ENCODE assay signal across 25 mouse cellular contexts in the genomic region with DNA sequence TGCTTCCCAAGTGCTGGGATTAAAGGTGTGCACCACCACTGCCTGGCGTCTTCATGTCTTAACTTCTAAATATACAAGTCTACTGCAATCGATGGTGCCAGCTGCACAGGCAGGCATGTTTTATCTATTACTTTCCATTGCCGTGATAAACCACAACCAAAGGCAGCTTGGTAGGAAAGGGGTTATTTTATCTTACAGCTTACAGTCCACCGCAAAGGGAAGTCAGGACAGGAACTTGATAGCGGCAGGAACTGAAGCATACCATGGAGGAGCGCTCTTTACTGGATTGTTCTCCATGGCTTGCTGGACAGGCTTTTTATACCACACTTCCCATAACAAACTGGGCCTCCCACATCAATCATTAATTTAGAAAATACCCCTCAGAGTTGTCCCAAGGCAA. TPM values are rescaled to one million over a fixed set of nuclear protein-coding genes. Genes with fewer than 3 reads are reported as not detected.
A peak's percentile ranks its signal among the peaks of the same experiment; 100 is the strongest.
DNase-seq lines count a peak whose midpoint lies in the region; ATAC-seq lines count a peak whose summit lies in the region.
"Had no signal": no experiment of that assay in that cellular context is flagged by ENCODE, and none has a peak within 500 bp of the region (broad histone marks: within the 10 kb centered on the region; RNA-seq: fewer than 3 reads in every experiment).

No protein-coding gene starts in this region.

- WGBS in heart, embryonic 10.5 days = 58% methylated on average over 6 of the region's 6 CpGs
- WGBS in liver, embryonic 13.5 days (ENCODE audit: insufficient replicate concordance) = 15% methylated on average over 6 of the region's 6 CpGs
- 83% methylated on average over 6 of the region's 6 CpGs for WGBS in kidney, embryonic 14.5 days
- 88% methylated on average over 6 of the region's 6 CpGs for WGBS in forebrain, embryonic 11.5 days

- H3K4me2 ChIP-seq in liver, embryonic 13.5 days = peak overlapping the region; percentile 19; the same call in 1 of the 2 replicates
- H3K4me2 ChIP-seq in kidney, embryonic 14.5 days (replicated peaks; ENCODE audit: low read depth, low read length) = no peak overlapping the region
- no peak overlapping the region for H3K4me2 ChIP-seq in forebrain, embryonic 11.5 days (ENCODE audit: low read depth, low read length, severe bottlenecking)
- H3K4me2 ChIP-seq: hindbrain, embryonic 12.5 days; limb, embryonic 15.5 days; midbrain, embryonic 13.5 days had no signal

- H3K36me3 ChIP-seq in heart, embryonic 10.5 days = peaks cover 2% of the 10 kb centered on the region; the same call in 1 of the 2 replicates
- H3K36me3 ChIP-seq in liver, embryonic 13.5 days = 0 out of 2 replicates have a peak, but pooled peaks cover 2% of the 10 kb centered on the region
- H3K36me3 ChIP-seq in megakaryocyte, embryonic 14.5 days (replicated peaks; ENCODE audit: low read length) = peaks cover 89% of the 10 kb centered on the region
- peaks cover 3% of the 10 kb centered on the region; the same call in 1 of the 2 replicates for H3K36me3 ChIP-seq in kidney, embryonic 14.5 days (ENCODE audit: control insufficient read depth, insufficient read depth, low read length)
- no peaks in the 10 kb centered on the region for H3K36me3 ChIP-seq in forebrain, embryonic 11.5 days (ENCODE audit: control insufficient read depth, insufficient read depth, low read length)

- ATAC-seq in common myeloid progenitor, adult 5-6 weeks (replicated peaks; ENCODE audit: low read depth, poor library complexity, severe bottlenecking) = peak; percentile 97
- peak; percentile 82 for ATAC-seq in liver, embryonic 13.5 days (ENCODE audit: low read depth)
- no peak for ATAC-seq in kidney, embryonic 14.5 days (ENCODE audit: low FRiP score, low TSS enrichment)
- ATAC-seq in forebrain, embryonic 11.5 days (replicated peaks; ENCODE audit: low FRiP score) = no peak
- ATAC-seq: forebrain, embryonic 16.5 days; midbrain, embryonic 13.5 days; Patski had no signal

- 0 out of 2 replicates have a peak, but pooled peaks cover 4% of the 10 kb centered on the region for H3K4me1 ChIP-seq in heart, embryonic 10.5 days
- H3K4me1 ChIP-seq in liver, embryonic 13.5 days (replicated peaks) = peaks cover 32% of the 10 kb centered on the region
- H3K4me1 ChIP-seq in megakaryocyte, embryonic 14.5 days = peaks cover 69% of the 10 kb centered on the region
- H3K4me1 ChIP-seq in kidney, embryonic 14.5 days (ENCODE audit: control insufficient read depth, insufficient read depth, low read length) = no peaks in the 10 kb centered on the region
- no peaks in the 10 kb centered on the region for H3K4me1 ChIP-seq in forebrain, embryonic 11.5 days (replicated peaks; ENCODE audit: control insufficient read depth, insufficient read depth, low read length)
- H3K4me1 ChIP-seq: embryonic facial prominence, embryonic 10.5 days; hindbrain, embryonic 12.5 days; limb, embryonic 15.5 days; midbrain, embryonic 13.5 days had no signal

- H3K27ac ChIP-seq in heart, embryonic 10.5 days = no peak overlapping the region
- H3K27ac ChIP-seq in liver, embryonic 13.5 days = peak overlapping the region; percentile 59
- no peak overlapping the region for H3K27ac ChIP-seq in kidney, embryonic 14.5 days (ENCODE audit: low read depth, low read length)
- no peak overlapping the region for H3K27ac ChIP-seq in forebrain, embryonic 11.5 days (ENCODE audit: low read depth, low read length)
- H3K27ac ChIP-seq: embryonic facial prominence, embryonic 10.5 days; hindbrain, embryonic 12.5 days; left cerebral cortex, adult 2 months; limb, embryonic 15.5 days; macrophage; midbrain, embryonic 13.5 days had no signal

- H3K9me3 ChIP-seq in heart, embryonic 10.5 days = no peaks in the 10 kb centered on the region
- no peaks in the 10 kb centered on the region for H3K9me3 ChIP-seq in liver, embryonic 13.5 days (replicated peaks)
- H3K9me3 ChIP-seq in megakaryocyte, embryonic 14.5 days = no peaks in the 10 kb centered on the region
- H3K9me3 ChIP-seq in kidney, embryonic 14.5 days (ENCODE audit: control insufficient read depth, low read length) = no peaks in the 10 kb centered on the region
- H3K9me3 ChIP-seq in forebrain, embryonic 11.5 days (ENCODE audit: control insufficient read depth, low read length) = no peaks in the 10 kb centered on the region
- H3K9me3 ChIP-seq: embryonic facial prominence, embryonic 10.5 days; hindbrain, embryonic 12.5 days; limb, embryonic 15.5 days; midbrain, embryonic 13.5 days had no signal

- no peak overlapping the region for H3K9ac ChIP-seq in liver, embryonic 13.5 days
- H3K9ac ChIP-seq in kidney, embryonic 14.5 days (ENCODE audit: low read depth, low read length) = no peak overlapping the region
- no peak overlapping the region for H3K9ac ChIP-seq in forebrain, embryonic 11.5 days (ENCODE audit: low read length)
- H3K9ac ChIP-seq: hindbrain, embryonic 12.5 days; limb, embryonic 15.5 days; midbrain, embryonic 13.5 days had no signal

- DNase-seq in heart, adult 11 months = peak; percentile 36
- DNase-seq in heart, embryonic 10.5 days (ENCODE audit: low spot score) = no peak
- DNase-seq in liver, embryonic 13.5 days = peak; percentile 62
- no peak for DNase-seq in kidney, adult 11 months
- no peak for DNase-seq in forebrain, embryonic 11.5 days (ENCODE audit: low spot score)
- DNase-seq: cerebellum, adult 8-10 months; gastrocnemius, postnatal 25 days; heart, postnatal 10 days; kidney, adult 18-20 months; kidney, postnatal 10 days; left cerebral cortex, postnatal 4 days; thymus, adult 18-20 months; thymus, postnatal 36 days had no signal

- no peaks in the 10 kb centered on the region for H3K27me3 ChIP-seq in heart, embryonic 10.5 days (ENCODE audit: insufficient read depth, poor library complexity, severe bottlenecking)
- no peaks in the 10 kb centered on the region for H3K27me3 ChIP-seq in liver, embryonic 13.5 days
- H3K27me3 ChIP-seq in megakaryocyte, embryonic 14.5 days (replicated peaks) = no peaks in the 10 kb centered on the region
- no peaks in the 10 kb centered on the region for H3K27me3 ChIP-seq in kidney, embryonic 14.5 days (ENCODE audit: control insufficient read depth, insufficient read depth, low read length)
- H3K27me3 ChIP-seq in forebrain, embryonic 11.5 days (ENCODE audit: control insufficient read depth, insufficient read depth, low read length) = no peaks in the 10 kb centered on the region
- H3K27me3 ChIP-seq: hindbrain, embryonic 12.5 days; limb, embryonic 15.5 days; midbrain, embryonic 13.5 days; Patski had no signal

- no peak overlapping the region for H3K4me3 ChIP-seq in heart, embryonic 10.5 days
- H3K4me3 ChIP-seq in liver, embryonic 13.5 days (replicated peaks) = no peak overlapping the region
- H3K4me3 ChIP-seq in megakaryocyte, embryonic 14.5 days (replicated peaks) = peak overlapping the region; percentile 50
- H3K4me3 ChIP-seq in kidney, embryonic 14.5 days (ENCODE audit: low read length) = no peak overlapping the region
- no peak overlapping the region for H3K4me3 ChIP-seq in forebrain, embryonic 11.5 days (ENCODE audit: low read depth, low read length)
- H3K4me3 ChIP-seq: embryonic facial prominence, embryonic 10.5 days; hindbrain, embryonic 12.5 days; left cerebral cortex, adult 2 months; limb, embryonic 15.5 days; midbrain, embryonic 13.5 days had no signal

RNA-seq across cellular contexts. Expression of a gene that starts 9.5 kb away (rescaled TPM):
- 23.8 and 31.7 TPM in 2 replicates for polyA plus RNA-seq in heart, embryonic 10.5 days (2016; fragmentation: Nextera tagmentation; extraction: Ambion mirVana)
- 34.3 and 35.0 TPM in 2 replicates for total RNA-seq in common myeloid progenitor, adult 5-6 weeks (2017)
- 20.0 and 25.1 TPM in 2 replicates for polyA plus RNA-seq in liver, embryonic 13.5 days (2015; fragmentation: Nextera tagmentation; extraction: Ambion mirVana)
- 1.0 and 7.6 TPM in 2 replicates for polyA plus RNA-seq in megakaryocyte, embryonic 14.5 days (2012; ENCODE audit: insufficient read depth, low replicate concordance)
- 32.4 and 40.2 TPM in 2 replicates for polyA plus RNA-seq in kidney, embryonic 14.5 days (2014; fragmentation: Nextera tagmentation; extraction: Ambion mirVana)
- polyA plus RNA-seq in forebrain, embryonic 11.5 days (2014; fragmentation: Nextera tagmentation; extraction: Ambion mirVana) = 47.7 and 51.1 TPM in 2 replicates

RNA-seq across cellular contexts. Expression of a gene that starts 16.8 kb away (rescaled TPM):
- polyA plus RNA-seq in heart, embryonic 10.5 days (2016; fragmentation: Nextera tagmentation; extraction: Ambion mirVana) = 50.8 and 72.8 TPM in 2 replicates
- total RNA-seq in common myeloid progenitor, adult 5-6 weeks (2017) = 1,699 and 1,798 TPM in 2 replicates
- polyA plus RNA-seq in liver, embryonic 13.5 days (2015; fragmentation: Nextera tagmentation; extraction: Ambion mirVana) = 46.4 and 54.0 TPM in 2 replicates
- polyA plus RNA-seq in megakaryocyte, embryonic 14.5 days (2012; ENCODE audit: insufficient read depth, low replicate concordance) = 18.8 and 30.9 TPM in 2 replicates
- polyA plus RNA-seq in kidney, embryonic 14.5 days (2014; fragmentation: Nextera tagmentation; extraction: Ambion mirVana) = 101 and 121 TPM in 2 replicates
- polyA plus RNA-seq in forebrain, embryonic 11.5 days (2014; fragmentation: Nextera tagmentation; extraction: Ambion mirVana) = 68.6 and 78.4 TPM in 2 replicates

RNA-seq across cellular contexts. Expression of a gene that starts 17.0 kb away (rescaled TPM):
- polyA plus RNA-seq in heart, embryonic 10.5 days (2016; fragmentation: Nextera tagmentation; extraction: Ambion mirVana) = 5.9 and 6.3 TPM in 2 replicates
- total RNA-seq in common myeloid progenitor, adult 5-6 weeks (2017) = 14.8 and 18.2 TPM in 2 replicates
- 3.0 and 3.4 TPM in 2 replicates for polyA plus RNA-seq in liver, embryonic 13.5 days (2015; fragmentation: Nextera tagmentation; extraction: Ambion mirVana)
- 1.9 and 5.2 TPM in 2 replicates for polyA plus RNA-seq in megakaryocyte, embryonic 14.5 days (2012; ENCODE audit: insufficient read depth, low replicate concordance)
- polyA plus RNA-seq in kidney, embryonic 14.5 days (2014; fragmentation: Nextera tagmentation; extraction: Ambion mirVana) = 10.4 and 13.8 TPM in 2 replicates
- polyA plus RNA-seq in forebrain, embryonic 11.5 days (2014; fragmentation: Nextera tagmentation; extraction: Ambion mirVana) = 5.2 and 6.3 TPM in 2 replicates

RNA-seq across cellular contexts. Expression of a gene that starts 50.4 kb away (rescaled TPM):
- polyA plus RNA-seq in heart, embryonic 10.5 days (2016; fragmentation: Nextera tagmentation; extraction: Ambion mirVana) = 1.7 and 2.6 TPM in 2 replicates
- 1.0 TPM in 1 of 2 replicates, not detected in the other for total RNA-seq in common myeloid progenitor, adult 5-6 weeks (2017)
- polyA plus RNA-seq in liver, embryonic 13.5 days (2015; fragmentation: Nextera tagmentation; extraction: Ambion mirVana) = 0.35 and 0.39 TPM in 2 replicates
- not detected in 2 replicates for polyA plus RNA-seq in megakaryocyte, embryonic 14.5 days (2012; ENCODE audit: insufficient read depth, low replicate concordance)
- 5.6 and 8.0 TPM in 2 replicates for polyA plus RNA-seq in kidney, embryonic 14.5 days (2014; fragmentation: Nextera tagmentation; extraction: Ambion mirVana)
- 1.5 and 2.3 TPM in 2 replicates for polyA plus RNA-seq in forebrain, embryonic 11.5 days (2014; fragmentation: Nextera tagmentation; extraction: Ambion mirVana)
- total RNA-seq: gastrocnemius, postnatal 25 days; monocyte, adult 5-6 weeks had no signal
- polyA plus RNA-seq: macrophage had no signal

Comparison
In these comparisons a context has a peak if more than half of its experiments do, and no peak if none do; other contexts are left out.
1. DNase-seq: peak in heart, adult 11 months (single experiment) and liver, embryonic 13.5 days (single experiment); none in heart, embryonic 10.5 days (single experiment), kidney, adult 11 months (single experiment) and forebrain, embryonic 11.5 days (single experiment).
2. ATAC-seq: peak in common myeloid progenitor, adult 5-6 weeks (single experiment) and liver, embryonic 13.5 days (single experiment); none in kidney, embryonic 14.5 days (single experiment) and forebrain, embryonic 11.5 days (single experiment).